Mouse (Mus musculus): ENCODE data around the gene Clk2.
"Not testable (repeated sequence)": the region's sequence is repeated elsewhere in the genome, so short reads cannot be mapped to it uniquely, and the experiment has no call there.

The Clk2 gene

GRCm38 (mm10) chr3:89193853-89194252 lies 29.3 kb downstream of the Clk2 start:
- DNase-seq: peak; percentile 68 to 69

DNA sequence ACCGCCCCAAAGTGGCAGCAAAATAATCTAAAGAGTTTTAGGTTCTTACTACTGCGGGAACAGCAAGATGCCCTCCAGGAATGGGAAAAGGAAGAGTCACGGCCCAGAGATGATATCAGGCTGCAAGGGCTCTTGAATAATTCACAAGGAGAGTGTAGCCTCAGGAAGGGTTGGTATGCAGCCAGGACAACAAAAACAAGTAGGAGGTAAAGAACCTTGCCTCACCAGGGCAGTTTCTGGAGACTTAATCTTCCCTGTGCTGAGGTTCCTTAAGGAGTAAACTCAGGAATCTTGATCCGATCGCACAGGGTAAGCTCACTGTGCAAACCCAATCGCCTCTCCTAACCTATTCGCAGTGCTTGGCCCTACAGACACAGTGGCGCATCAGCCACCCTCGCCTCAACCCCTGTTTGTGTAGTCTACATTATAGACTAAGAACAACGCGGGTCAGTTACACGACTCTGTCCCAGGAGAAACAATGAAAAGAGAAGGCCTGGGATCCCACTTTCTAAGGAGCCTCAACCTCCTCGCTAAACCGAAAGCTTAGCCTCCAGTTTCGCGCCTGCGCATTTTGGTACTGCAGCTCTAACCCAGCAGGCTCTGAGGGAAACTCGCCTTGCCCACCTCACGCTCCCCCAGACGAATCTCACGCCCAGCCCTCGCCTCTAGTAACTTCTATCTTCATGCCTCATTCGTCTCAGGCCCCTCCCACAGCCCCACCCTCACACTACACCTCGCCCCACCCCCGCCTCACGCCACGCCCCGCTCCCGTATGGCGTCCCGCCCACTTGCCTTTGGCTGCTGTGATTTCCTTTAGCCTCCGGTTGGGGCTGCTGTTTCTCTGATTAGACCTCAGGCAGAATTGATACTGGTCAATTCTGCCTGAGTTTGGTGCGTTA lies 31.6 kb downstream of the Clk2 start:
- DNase-seq: peak; percentile 90 to 95

DNA sequence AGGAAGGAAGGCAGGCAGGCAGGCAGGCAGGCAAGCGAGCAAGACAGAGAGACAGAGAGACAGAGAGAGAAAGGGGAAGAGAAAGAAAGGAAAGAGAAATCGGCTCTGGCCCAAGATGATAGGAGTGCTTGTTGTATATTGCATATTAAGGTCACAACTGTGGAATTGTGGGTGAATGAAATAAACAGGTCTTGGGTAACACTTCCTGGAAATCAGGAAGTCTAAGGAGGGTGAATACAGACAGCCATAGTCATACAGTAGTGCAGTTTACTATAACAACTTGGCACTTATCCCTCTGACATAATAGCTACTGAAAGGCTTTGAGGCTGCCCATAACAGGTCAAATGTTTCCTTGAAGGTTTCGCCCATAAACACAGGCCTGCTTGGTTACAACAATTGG lies 35.2 kb downstream of the Clk2 start:
- DNase-seq: no peak

GRCm38 (mm10) chr3:89202253-89203141 lies 37.9 kb downstream of the Clk2 start, which contains the start of gene Gba:
TSS of gene Gba (plus strand) at chr3:89202928.
- peak; percentile 82 for DNase-seq

GRCm38 (mm10) chr3:89203142-89203514 lies 38.5 kb downstream of the Clk2 start:
- no peak for DNase-seq

- no peak for DNase-seq
Observed at GRCm38 (mm10) chr3:89206079-89206478, 41.5 kb downstream of the Clk2 start.

GRCm38 (mm10) chr3:89206695-89207094 lies 42.1 kb downstream of the Clk2 start:
- DNase-seq: no peak

DNA sequence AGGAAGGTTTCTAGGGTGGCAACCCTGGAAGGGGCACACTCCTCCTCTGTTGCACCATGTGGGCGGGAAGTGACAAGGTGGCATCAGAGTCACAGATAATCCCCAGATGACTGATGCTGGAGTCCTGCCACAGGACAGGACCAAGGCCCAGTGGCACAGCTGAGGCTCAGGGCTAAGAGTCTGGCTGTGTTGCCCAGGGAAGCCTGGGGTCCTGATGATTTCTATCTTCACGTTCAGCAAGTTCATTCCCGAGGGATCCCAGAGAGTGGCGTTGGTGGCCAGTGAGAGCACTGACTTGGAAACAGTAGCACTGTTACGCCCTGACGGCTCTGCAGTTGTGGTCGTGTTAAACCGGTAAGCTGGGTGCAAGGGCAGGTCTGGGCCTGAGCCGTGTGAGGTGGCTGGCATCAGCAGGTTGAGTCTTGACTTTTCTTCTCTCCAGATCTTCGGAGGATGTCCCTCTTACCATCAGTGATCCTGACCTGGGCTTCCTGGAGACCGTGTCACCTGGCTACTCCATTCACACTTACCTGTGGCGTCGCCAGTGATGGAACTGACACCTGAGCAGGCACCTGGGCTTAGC lies 43.6 kb downstream of the Clk2 start:
- no peak for DNase-seq

- DNase-seq: no peak
Observed at GRCm38 (mm10) chr3:89208736-89209135, 44.1 kb downstream of the Clk2 start.

GRCm38 (mm10) chr3:89209731-89210130 lies 45.1 kb downstream of the Clk2 start:
- no peak for DNase-seq

- DNase-seq: no peak
Observed at GRCm38 (mm10) chr3:89210162-89210561, 45.6 kb downstream of the Clk2 start.

DNA sequence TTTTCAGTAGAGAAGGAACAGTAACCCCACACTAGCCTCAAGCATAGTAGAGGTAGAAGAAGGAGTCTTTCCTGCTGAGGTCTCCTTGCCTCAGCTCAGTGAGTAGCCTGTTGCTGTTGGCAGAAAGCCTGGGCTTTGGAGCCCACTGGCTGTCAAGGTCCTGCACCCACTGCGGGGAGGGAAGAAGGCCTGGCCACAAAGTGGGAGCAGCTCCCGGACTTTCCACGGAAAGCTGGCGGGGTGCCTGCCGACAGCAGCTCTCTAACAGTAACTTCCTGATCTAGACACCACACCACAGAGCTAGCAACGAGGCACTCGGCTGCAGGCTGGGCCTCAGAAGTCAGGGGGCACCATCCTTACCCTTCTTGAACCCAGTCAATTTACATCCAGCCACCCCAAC lies 46.1 kb downstream of the Clk2 start:
- peak in 1 of 2 experiments; percentile 6 for DNase-seq

GRCm38 (mm10) chr3:89213803-89214530 lies 49.4 kb downstream of the Clk2 start:
- DNase-seq: peak; percentile 85 to 88

- DNase-seq: no peak
Observed at GRCm38 (mm10) chr3:89214681-89215411, 50.3 kb downstream of the Clk2 start, which contains the start of gene Thbs3. TSS of gene Thbs3 (plus strand) at chr3:89215180.

DNA sequence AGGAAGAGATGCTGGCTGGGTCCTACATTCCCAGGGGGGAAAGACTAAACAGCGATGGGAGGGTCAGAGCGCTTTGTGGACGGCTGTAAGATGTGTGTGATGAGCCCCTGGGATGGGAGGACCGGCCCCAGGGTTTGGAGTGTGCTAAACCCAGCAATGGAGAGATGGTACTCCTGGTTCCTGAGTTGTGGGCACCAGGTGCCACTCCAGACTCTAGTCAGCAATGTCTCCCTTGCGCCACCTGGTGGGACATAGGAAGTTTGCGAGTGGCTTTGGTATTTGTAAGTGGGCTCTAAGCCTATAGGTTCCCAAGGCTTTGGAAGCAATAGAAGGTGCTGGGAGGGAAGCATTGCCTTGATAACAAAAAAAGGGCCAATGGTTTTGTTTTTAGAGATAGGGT lies 51.3 kb downstream of the Clk2 start:
- DNase-seq: peak; percentile 81

GRCm38 (mm10) chr3:89216407-89216806 lies 51.8 kb downstream of the Clk2 start:
- not testable (repeated sequence) for DNase-seq

DNA sequence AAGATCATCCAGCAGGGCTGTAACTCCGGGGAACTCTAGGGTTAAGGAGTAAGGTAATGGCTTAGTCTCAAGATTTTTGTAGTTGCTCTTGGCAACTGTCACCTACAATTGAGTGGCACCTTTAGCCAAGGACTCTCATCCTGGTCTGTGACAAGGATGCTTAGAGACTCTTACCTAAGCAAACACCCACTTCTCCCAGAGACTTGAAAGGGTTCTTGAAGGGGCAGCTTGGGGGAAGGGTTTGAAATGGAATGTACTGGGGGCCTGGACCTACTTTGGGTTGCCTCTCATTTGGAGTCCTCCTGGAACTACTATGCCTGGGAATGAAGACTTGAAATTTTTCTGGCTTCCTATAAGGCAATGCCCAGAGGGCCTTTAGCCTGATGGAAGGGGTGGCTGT lies 53.7 kb downstream of the Clk2 start:
- no peak for DNase-seq

GRCm38 (mm10) chr3:89219546-89219945 lies 55.0 kb downstream of the Clk2 start:
- no peak for DNase-seq

DNA sequence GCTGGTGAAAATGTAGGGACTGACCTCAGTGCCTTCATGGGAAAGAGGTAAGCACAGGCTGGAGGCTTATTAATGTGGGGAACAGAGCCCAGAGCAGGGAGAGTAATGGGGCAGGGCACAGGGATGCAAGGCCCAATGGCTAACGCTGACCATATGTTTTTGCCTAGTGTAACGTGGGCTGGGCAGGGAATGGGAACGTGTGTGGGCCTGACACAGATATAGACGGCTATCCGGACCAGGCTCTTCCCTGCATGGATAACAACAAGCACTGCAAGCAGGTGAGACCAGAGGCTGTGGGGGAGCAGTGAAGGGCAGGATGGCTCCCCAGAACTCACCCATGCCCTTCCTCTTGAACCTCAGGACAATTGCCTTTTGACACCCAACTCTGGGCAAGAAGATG lies 56.6 kb downstream of the Clk2 start:
- no peak for DNase-seq

- DNase-seq: no peak
Observed at GRCm38 (mm10) chr3:89224796-89225195, 60.2 kb downstream of the Clk2 start.

- no peak for DNase-seq
Observed at GRCm38 (mm10) chr3:89225321-89225815, 60.8 kb downstream of the Clk2 start.

- no peak for DNase-seq
Observed at GRCm38 (mm10) chr3:89225918-89226317, 61.3 kb downstream of the Clk2 start.

Measured in thymus, postnatal 36 days (tissue).